Mouse (Mus musculus) spleen, adult 2 months (tissue): ENCODE data around the gene Zmym5.

Experiments used
- CTCF ChIP-seq: fragments of 200-500 bp; IDR thresholded peaks from 2 replicates; pipeline ENCODE4 v1.5.1; 2011; ENCODE audit warnings: mild to moderate bottlenecking, inconsistent platforms; ENCODE audit not compliant: insufficient read depth, insufficient read length, insufficient replicate concordance; ENCODE audit errors: extremely low read depth
- POLR2A ChIP-seq: fragments of 200-500 bp; IDR thresholded peaks from 2 replicates; pipeline ENCODE4 v1.6.1; 2011; ENCODE audit warnings: low read depth, low read length, inconsistent platforms

GRCm38 (mm10) chr14:56830491-56831045 is 19.1 kb upstream of the Zmym5 start:
- TF ChIP-seq POLR2A (no peak), CTCF (no peak)
